Mouse (Mus musculus) bone marrow macrophage, adult 2 months (primary cell): ENCODE measurements at regions not wholly inside any gene's neighbourhood (a gene's known extent, or its start where the extent isn't known, plus 50 kb on each side); places are given as distances from the start of the nearest gene placed in this dataset.

Experiments used
- H3K27ac ChIP-seq: 2 replicates; pipeline ENCODE4 v1.5.1; 2012; ENCODE audit warnings: low read depth, low read length; ENCODE audit not compliant: insufficient read depth
- H3K4me1 ChIP-seq: 2 replicates; pipeline ENCODE4 v1.6.1; 2012; ENCODE audit warnings: low read length; ENCODE audit not compliant: control insufficient read depth, insufficient read depth
- H3K4me3 ChIP-seq: 2 replicates; pipeline ENCODE4 v1.5.1; 2012; ENCODE audit warnings: mild to moderate bottlenecking, low read length, moderate library complexity; ENCODE audit not compliant: insufficient read depth
- CTCF ChIP-seq: IDR thresholded peaks from 2 replicates; pipeline ENCODE4 v1.5.1; 2012; ENCODE audit warnings: low read depth, mild to moderate bottlenecking, low read length, moderate library complexity
- POLR2A ChIP-seq: IDR thresholded peaks from 2 replicates; pipeline ENCODE4 v1.6.1; 2012; ENCODE audit warnings: mild to moderate bottlenecking, low read depth, low read length, borderline replicate concordance

DNA sequence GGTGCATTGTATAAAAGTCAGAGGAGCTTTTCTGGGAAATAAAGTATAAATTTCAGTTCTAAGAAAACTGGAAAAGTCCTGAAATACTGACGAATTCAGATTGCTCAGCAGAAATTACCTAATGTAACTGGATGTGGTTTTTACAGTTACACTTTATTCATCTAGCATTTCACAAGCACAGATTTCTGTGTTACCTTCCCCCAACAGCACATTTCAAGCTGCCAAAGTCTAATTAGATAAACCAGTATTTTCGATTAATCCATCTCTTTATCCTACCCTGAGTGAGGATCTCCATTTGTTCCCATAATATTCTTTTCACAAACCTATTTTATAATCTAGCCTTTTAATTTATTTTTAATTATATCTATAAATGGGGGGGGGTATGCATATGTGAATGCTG, 179.4 kb downstream of the Klf6 start:
- Histone ChIP-seq H3K4me1 (peaks cover 4% of the 10 kb centered on the region), H3K27ac (no peak overlapping the region), H3K4me3 (no peak overlapping the region)
- no peak for TF ChIP-seq POLR2A
- no peak for TF ChIP-seq CTCF

DNA sequence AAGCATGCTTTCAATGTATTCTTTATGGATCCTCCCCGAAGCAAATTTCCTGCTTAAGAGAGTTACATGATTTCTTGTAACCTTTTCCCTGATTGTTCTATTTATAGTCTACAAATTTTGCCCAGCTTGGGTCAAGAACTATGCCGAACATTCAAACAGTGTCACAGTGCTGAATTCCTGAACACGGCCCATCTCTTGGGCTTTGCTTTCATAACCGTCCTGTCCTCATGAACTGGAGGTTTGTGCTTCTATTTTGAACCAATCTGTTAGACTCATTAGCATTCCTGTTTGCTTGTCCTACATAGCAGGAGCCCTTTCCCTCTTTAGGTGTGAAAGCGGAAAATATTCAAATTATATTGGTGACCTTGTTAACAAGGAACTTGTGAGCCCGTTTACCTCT, 181.2 kb downstream of the Klf6 start:
- no peak for TF ChIP-seq POLR2A
- H3K4me3 ChIP-seq: no peak overlapping the region
- H3K4me1 ChIP-seq: peaks cover 4% of the 10 kb centered on the region
- H3K27ac ChIP-seq: no peak overlapping the region

DNA sequence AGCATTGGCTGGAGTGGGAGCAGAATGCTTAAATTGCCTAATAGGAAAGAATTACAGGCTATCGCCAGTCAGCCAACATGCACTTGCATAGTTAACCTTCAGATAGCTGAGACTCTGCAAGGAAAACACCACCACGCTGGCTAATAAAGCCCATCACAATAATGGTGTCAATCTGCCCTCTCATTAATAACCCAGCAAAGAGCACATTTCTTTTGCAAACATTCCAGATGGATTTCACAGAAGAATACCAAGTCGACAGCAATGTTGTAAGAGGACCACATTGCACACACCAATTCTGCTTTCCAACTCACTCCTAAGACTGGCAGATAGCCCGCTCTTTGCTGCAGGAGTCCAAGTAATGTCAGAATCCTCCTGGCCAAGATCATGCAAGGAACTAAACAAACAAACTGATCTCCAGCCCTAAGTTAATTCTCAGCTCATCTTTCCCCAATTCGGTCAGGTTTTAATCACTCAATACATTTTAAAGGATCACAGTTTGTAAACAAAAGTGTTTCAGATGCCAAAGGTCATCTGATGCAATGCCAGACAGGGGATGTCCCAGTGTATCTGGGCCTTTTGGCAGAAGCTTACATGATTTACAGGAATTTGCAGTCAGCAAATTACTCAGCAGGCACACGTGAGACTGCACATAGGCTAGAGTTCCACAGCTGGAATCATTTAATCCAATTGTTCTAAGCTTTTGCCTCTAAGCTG, 198.4 kb downstream of the Klf6 start:
- H3K27ac ChIP-seq: no peak overlapping the region
- H3K4me1 ChIP-seq: peaks cover 22% of the 10 kb centered on the region
- H3K4me3 ChIP-seq: no peak overlapping the region
- no peak for TF ChIP-seq POLR2A
- TF ChIP-seq CTCF: no peak

DNA sequence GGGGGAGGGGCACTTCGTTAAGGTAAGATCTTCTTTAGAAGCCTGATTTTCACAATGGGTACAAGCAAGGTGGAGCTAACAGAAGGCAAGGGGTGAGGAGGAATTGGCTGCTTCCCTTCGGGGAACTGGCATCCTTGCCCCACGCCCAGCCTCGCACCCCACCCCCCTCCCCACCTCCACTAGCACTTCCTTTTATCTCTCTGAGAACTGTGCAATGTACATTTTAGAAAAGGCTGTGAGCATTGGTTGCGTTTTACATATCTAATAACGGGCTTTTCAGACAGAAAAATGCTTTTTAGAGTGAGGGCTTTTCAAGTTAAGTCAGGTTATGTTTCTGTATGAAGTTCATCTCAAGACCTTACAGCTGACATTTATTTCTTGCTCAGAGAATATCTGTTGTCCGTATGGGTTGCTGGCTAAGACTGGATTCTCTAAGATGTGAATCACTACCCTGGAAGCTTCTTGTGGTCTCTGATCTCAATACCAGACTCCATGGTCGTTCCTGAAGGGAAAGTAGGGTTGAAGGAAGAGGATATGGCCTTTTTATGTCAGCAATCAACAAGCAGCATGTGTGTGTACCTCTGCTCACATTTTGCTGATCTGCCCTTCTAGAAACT, 199.1 kb downstream of the Klf6 start:
- Histone ChIP-seq H3K4me1 (peaks cover 22% of the 10 kb centered on the region), H3K27ac (no peak overlapping the region), H3K4me3 (no peak overlapping the region)
- no peak for TF ChIP-seq POLR2A
- TF ChIP-seq CTCF: no peak

DNA sequence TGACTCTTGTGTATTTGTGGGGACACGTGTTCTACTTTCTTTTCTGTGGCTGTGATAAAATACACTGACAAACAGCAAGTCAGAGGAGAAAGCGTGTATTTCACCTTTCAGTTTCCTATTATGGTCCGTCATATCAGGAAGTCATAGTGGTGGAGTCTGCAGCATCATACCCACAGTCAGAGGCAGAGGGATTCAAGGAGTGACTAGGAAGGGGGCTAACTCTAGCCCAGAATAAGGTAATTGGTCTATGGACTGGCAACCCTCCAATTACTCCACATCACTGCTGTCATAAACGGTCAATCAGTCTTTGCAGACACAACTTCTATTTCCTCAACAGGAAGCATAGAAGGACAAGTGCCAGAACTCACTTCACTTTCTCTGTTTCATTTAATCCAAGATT, 201.0 kb downstream of the Klf6 start:
- TF ChIP-seq POLR2A: no peak
- TF ChIP-seq CTCF: no peak
- peaks cover 22% of the 10 kb centered on the region for H3K4me1 ChIP-seq
- H3K27ac ChIP-seq: no peak overlapping the region
- no peak overlapping the region for H3K4me3 ChIP-seq

DNA sequence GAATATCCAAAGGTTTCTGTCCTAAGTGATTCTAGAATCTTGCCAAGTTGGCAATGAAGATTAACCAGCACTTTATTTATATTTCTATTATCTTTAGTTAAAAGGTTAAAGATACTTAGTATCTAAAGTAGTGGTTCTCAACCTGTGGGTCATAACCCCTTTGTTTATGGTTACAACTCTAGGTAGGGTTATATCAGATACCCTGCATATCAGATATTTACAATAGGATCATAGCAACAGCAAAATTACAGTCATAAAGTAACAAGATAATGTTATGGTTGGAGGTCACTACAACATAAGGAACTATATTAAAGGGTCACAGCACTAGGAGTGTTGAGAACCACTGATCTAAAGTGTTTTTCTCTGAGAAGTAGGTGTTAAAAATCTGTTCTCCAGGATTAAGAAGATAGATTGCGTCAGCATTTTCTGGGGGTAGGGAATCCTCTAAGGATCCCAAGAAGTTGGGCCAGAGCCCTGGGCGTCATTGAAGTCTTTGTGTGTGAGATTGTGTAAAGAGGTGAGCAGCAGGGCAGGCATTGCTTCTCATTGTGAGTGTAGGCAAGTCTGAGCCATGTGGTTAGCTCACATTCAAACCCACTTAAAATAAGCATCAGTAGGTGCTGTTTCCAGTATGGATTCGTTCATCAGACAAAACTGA, 201.6 kb downstream of the Klf6 start:
- no peak for TF ChIP-seq POLR2A
- TF ChIP-seq CTCF: no peak
- no peak overlapping the region for H3K4me3 ChIP-seq
- H3K4me1 ChIP-seq: peaks cover 22% of the 10 kb centered on the region
- no peak overlapping the region for H3K27ac ChIP-seq

DNA sequence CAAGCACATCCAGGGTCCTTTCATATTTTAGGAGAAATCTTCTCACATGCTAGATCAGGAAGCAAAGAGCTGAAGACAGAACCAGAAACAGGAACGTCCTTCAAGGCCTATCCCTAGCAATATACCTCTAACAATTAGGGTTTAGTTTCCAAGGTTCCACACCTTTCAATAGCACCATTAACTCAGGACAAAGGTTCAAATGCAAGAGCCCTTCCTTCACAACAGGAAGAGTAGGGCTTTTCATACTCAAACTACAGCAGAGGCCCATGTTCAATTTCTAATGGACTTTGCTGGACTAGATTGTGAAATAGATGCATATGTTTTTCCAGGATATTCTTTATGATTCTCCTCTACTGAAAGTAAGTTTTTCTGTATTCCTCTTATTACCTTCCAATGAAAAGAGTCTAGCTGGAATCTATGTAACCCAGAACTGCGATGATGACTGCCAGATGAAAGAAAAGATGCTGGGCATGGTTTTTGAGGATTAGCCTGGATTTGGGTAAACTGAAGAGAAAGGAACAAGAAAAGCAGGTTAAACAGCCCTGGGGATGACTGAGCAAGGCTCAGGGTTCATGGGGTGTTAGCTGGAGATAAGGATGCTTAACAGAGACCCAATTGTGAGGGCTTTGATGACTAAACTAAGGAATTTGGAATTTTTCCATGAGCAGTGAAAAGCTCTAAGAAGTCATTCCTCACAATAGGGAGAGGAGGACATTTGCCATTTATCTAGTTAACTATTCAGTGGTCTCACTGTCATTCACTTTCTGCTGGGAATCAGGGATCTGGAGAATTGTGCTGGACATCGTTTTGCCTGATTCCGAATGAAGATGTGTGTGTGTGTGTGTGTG, 215.9 kb downstream of the Klf6 start:
- no peaks in the 10 kb centered on the region for H3K4me1 ChIP-seq
- H3K4me3 ChIP-seq: no peak overlapping the region
- TF ChIP-seq POLR2A: no peak
- no peak for TF ChIP-seq CTCF
- no peak overlapping the region for H3K27ac ChIP-seq

DNA sequence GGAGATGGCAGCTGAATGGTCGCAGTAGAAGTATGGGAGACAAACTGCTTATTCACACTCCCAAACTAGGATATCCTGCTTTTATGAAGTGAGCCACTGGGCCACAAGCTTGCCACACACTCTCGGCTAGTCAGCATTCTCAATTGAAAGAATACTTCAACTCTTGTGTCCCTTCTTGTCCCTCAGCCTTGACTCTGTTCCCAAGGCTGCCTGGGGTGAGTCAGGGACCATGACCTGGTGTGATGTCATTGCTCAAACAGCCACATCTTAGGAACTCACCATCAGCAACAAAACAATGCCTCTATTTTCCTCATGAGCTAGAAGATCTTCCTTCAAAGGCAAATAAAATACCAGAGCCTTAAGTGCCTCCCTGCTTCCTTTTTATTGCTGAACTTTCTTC, 224.6 kb downstream of the Klf6 start:
- TF ChIP-seq CTCF: no peak
- TF ChIP-seq POLR2A: no peak
- no peak overlapping the region for H3K4me3 ChIP-seq
- peaks cover 5% of the 10 kb centered on the region for H3K4me1 ChIP-seq
- no peak overlapping the region for H3K27ac ChIP-seq

DNA sequence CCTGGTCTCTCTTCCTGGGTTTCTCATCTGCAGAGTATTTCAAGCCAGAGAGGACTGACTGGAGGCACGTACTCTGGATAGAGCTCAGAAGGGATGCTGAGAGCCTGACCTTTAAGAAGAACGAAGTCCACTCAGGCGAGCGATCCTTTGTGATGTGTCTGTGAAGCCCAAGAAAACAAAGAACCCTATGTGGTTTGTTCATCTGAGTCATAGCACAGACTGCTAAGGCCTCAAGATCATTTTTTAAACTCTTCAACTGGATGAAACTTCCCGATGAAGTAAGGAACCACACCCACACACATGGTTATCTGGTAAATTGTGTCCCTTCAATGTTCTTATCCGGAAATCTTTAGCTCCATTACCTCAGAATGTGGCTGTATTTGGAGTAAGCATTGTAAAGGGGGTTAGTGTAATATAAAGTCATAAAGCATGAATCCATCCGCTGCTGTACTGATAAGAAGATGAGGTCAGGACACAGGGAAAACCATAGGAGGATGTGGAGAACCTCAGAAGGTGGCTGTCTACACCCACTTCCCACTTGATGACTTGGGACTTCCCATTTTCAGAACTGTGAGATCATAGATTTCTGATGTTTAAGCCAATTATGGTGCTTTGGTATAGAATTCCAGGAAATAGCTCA, 247.9 kb downstream of the Klf6 start:
- H3K4me1 ChIP-seq: peaks cover 7% of the 10 kb centered on the region
- no peak overlapping the region for H3K27ac ChIP-seq
- TF ChIP-seq CTCF (no peak), POLR2A (no peak)
- H3K4me3 ChIP-seq: no peak overlapping the region
